Comparison of ENCODE assay signal across 8 mouse cellular contexts in the genomic region with DNA sequence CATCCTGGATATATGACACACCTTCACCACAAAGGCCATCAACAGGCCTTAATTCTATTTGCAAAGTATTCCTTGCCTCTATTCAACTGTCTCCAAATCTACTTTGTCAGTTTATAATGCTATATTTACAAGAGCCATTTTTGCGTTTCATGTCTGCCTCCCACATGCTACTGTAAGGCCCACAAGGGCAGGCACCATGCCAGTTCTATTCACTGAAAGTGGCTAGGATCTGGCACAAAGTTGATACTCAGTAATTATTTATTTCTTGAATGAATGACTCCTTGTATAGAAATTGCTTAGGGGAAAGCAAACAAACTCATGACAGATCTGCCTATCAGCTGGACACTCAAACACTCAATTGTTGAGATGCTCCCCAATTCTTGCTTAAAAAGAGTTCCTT.
A peak's percentile ranks its signal among the peaks of the same experiment; 100 is the strongest.
DNase-seq lines count a peak whose midpoint lies in the region; ATAC-seq and TF ChIP-seq lines count a peak whose summit lies in the region.

No protein-coding gene starts in this region.

- H3K4me2 ChIP-seq in heart, embryonic 16.5 days (ENCODE audit: low read depth, low read length), result peak overlapping the region; percentile 50; the same call in 1 of the 2 replicates
- no peak overlapping the region for H3K4me2 ChIP-seq in midbrain, postnatal 0 days (ENCODE audit: low read depth, low read length, poor library complexity, severe bottlenecking)
- H3K4me2 ChIP-seq in midbrain, embryonic 13.5 days (replicated peaks), result no peak overlapping the region
- H3K4me2 ChIP-seq in neural tube, embryonic 15.5 days, result 0 out of 2 replicates have a peak overlapping the region, but pooled peaks have one; percentile 6

- H3K27ac ChIP-seq in heart, embryonic 16.5 days (ENCODE audit: low read length), result no peak overlapping the region
- no peak overlapping the region for H3K27ac ChIP-seq in heart, embryonic 10.5 days
- no peak overlapping the region for H3K27ac ChIP-seq in midbrain, postnatal 0 days (ENCODE audit: low read depth, low read length)
- no peak overlapping the region for H3K27ac ChIP-seq in midbrain, embryonic 13.5 days
- H3K27ac ChIP-seq in neural tube, embryonic 15.5 days (replicated peaks), result no peak overlapping the region; the same call in 1 of the 2 replicates

- H3K9me3 ChIP-seq in heart, embryonic 16.5 days (replicated peaks; ENCODE audit: control insufficient read depth, low read length), result no peaks in the 10 kb centered on the region
- H3K9me3 ChIP-seq in heart, embryonic 10.5 days, result no peaks in the 10 kb centered on the region
- H3K9me3 ChIP-seq in midbrain, postnatal 0 days (ENCODE audit: low read length), result no peaks in the 10 kb centered on the region
- no peaks in the 10 kb centered on the region for H3K9me3 ChIP-seq in midbrain, embryonic 13.5 days
- no peaks in the 10 kb centered on the region for H3K9me3 ChIP-seq in neural tube, embryonic 15.5 days (replicated peaks)

- H3K4me3 ChIP-seq in heart, embryonic 16.5 days (ENCODE audit: low read length), result no peak overlapping the region
- no peak overlapping the region for H3K4me3 ChIP-seq in heart, embryonic 10.5 days
- no peak overlapping the region for H3K4me3 ChIP-seq in midbrain, postnatal 0 days (ENCODE audit: low read depth, low read length)
- H3K4me3 ChIP-seq in midbrain, embryonic 13.5 days (replicated peaks), result no peak overlapping the region
- H3K4me3 ChIP-seq in neural tube, embryonic 15.5 days (replicated peaks), result no peak overlapping the region

- H3K9ac ChIP-seq in heart, embryonic 16.5 days (ENCODE audit: low read length), result no peak overlapping the region
- H3K9ac ChIP-seq in midbrain, postnatal 0 days (replicated peaks; ENCODE audit: low read length, poor library complexity, severe bottlenecking), result no peak overlapping the region
- no peak overlapping the region for H3K9ac ChIP-seq in midbrain, embryonic 13.5 days (replicated peaks)
- H3K9ac ChIP-seq in neural tube, embryonic 15.5 days (replicated peaks), result no peak overlapping the region

- no peaks in the 10 kb centered on the region for H3K27me3 ChIP-seq in heart, embryonic 16.5 days (ENCODE audit: control insufficient read depth, insufficient read depth, low read length)
- H3K27me3 ChIP-seq in heart, embryonic 10.5 days (ENCODE audit: insufficient read depth, poor library complexity, severe bottlenecking), result no peaks in the 10 kb centered on the region
- H3K27me3 ChIP-seq in midbrain, postnatal 0 days (ENCODE audit: insufficient read depth, low read length), result no peaks in the 10 kb centered on the region
- H3K27me3 ChIP-seq in midbrain, embryonic 13.5 days, result no peaks in the 10 kb centered on the region
- H3K27me3 ChIP-seq in neural tube, embryonic 15.5 days (replicated peaks), result no peaks in the 10 kb centered on the region

- DNase-seq in cerebellum, adult 18-20 months, result peak; percentile 36 to 37
- no peak for DNase-seq in cerebellum, adult 11-12 months
- no peak for DNase-seq in heart, embryonic 10.5 days (ENCODE audit: low spot score)
- peak; percentile 69 for DNase-seq in midbrain, postnatal 0 days (ENCODE audit: low spot score)
- no peak for DNase-seq in embryo, embryonic 10 days (ENCODE audit: low spot score)

- 25% methylated on average over 1 of the region's 1 CpGs for WGBS in heart, embryonic 16.5 days
- WGBS in heart, embryonic 10.5 days, result 84% methylated on average over 1 of the region's 1 CpGs
- WGBS in midbrain, postnatal 0 days, result 44% methylated on average over 1 of the region's 1 CpGs
- WGBS in midbrain, embryonic 13.5 days, result 56% methylated on average over 1 of the region's 1 CpGs
- 46% methylated on average over 1 of the region's 1 CpGs for WGBS in neural tube, embryonic 15.5 days

- H3K36me3 ChIP-seq in heart, embryonic 16.5 days (ENCODE audit: control insufficient read depth, insufficient read depth), result peaks cover 19% of the 10 kb centered on the region
- H3K36me3 ChIP-seq in heart, embryonic 10.5 days, result peaks cover 37% of the 10 kb centered on the region
- H3K36me3 ChIP-seq in midbrain, postnatal 0 days (ENCODE audit: insufficient read depth, low read length), result peaks cover 5% of the 10 kb centered on the region
- peaks cover 28% of the 10 kb centered on the region for H3K36me3 ChIP-seq in midbrain, embryonic 13.5 days
- peaks cover 13% of the 10 kb centered on the region for H3K36me3 ChIP-seq in neural tube, embryonic 15.5 days

- TF ChIP-seq CTCF in midbrain, postnatal 0 days (IDR thresholded peaks at IDR 0.05), result no peak

- H3K4me1 ChIP-seq in heart, embryonic 16.5 days (ENCODE audit: control insufficient read depth, insufficient read depth, low read length), result peaks cover 60% of the 10 kb centered on the region
- H3K4me1 ChIP-seq in heart, embryonic 10.5 days, result peaks cover 41% of the 10 kb centered on the region
- peaks cover 11% of the 10 kb centered on the region for H3K4me1 ChIP-seq in midbrain, postnatal 0 days (ENCODE audit: insufficient read depth, low read length)
- H3K4me1 ChIP-seq in midbrain, embryonic 13.5 days (replicated peaks), result peaks cover 67% of the 10 kb centered on the region
- peaks cover 53% of the 10 kb centered on the region for H3K4me1 ChIP-seq in neural tube, embryonic 15.5 days

- ATAC-seq in heart, embryonic 16.5 days (replicated peaks; ENCODE audit: extremely low read depth, insufficient read depth, low FRiP score), result no peak
- ATAC-seq in midbrain, postnatal 0 days (ENCODE audit: low FRiP score), result no peak
- no peak for ATAC-seq in midbrain, embryonic 13.5 days
- no peak for ATAC-seq in neural tube, embryonic 15.5 days (ENCODE audit: low FRiP score)

Comparison
In these comparisons a context has a peak if more than half of its experiments do, and no peak if none do; other contexts are left out.
1. DNase-seq: peak in cerebellum, adult 18-20 months (2 of 2) and midbrain, postnatal 0 days (single experiment); none in cerebellum, adult 11-12 months (single experiment), heart, embryonic 10.5 days (single experiment) and embryo, embryonic 10 days (single experiment).
2. H3K4me2 ChIP-seq: peak in heart, embryonic 16.5 days (single experiment) and neural tube, embryonic 15.5 days (single experiment); none in midbrain, postnatal 0 days (single experiment) and midbrain, embryonic 13.5 days (single experiment).